Mouse (Mus musculus): ENCODE measurements around the gene Tmem54. TPM values are rescaled to one million over a fixed set of nuclear protein-coding genes. Genes with fewer than 3 reads are reported as not detected.

Tmem54 gene
- total RNA-seq, 1 experiment: 10.0 TPM

- TF ChIP-seq MAFK (IDR thresholded peaks at IDR 0.05; ENCODE audit: insufficient read depth, low read depth, low read length) (no peak), ZC3H11A (IDR thresholded peaks at IDR 0.05; ENCODE audit: borderline replicate concordance, low read depth, low read length) (no peak), CHD2 (IDR thresholded peaks at IDR 0.05; ENCODE audit: low read depth, low read length) (no peak)
- no peaks in the 10 kb centered on the region for H3K9me3 ChIP-seq (ENCODE audit: control insufficient read depth, insufficient read depth, low read depth, low read length)
- in situ Hi-C loops (cut with MboI; ENCODE audit: low sequenced_read_pairs in 2 of 2, unreplicated experiment in 2 of 2): no loop called here
- DNase-seq (ENCODE audit: low read depth, low spot score): no peak
- H3K36me3 ChIP-seq (ENCODE audit: control insufficient read depth, insufficient read depth, low read length, poor library complexity, severe bottlenecking): no peaks in the 10 kb centered on the region; the same call in 1 of the 2 replicates
- no peak overlapping the region for H3K27ac ChIP-seq (ENCODE audit: insufficient read depth, low read depth, low read length, poor library complexity, severe bottlenecking)
- peaks cover 2 to 8% of the 10 kb centered on the region in 2 experiments for H3K4me1 ChIP-seq (ENCODE audit: control insufficient read depth in 2 of 2, insufficient read depth in 2 of 2, low read length in 2 of 2, poor library complexity in 1 of 2)
- H3K4me3 ChIP-seq (ENCODE audit: insufficient read depth in 1 of 2, low read depth in 1 of 2, low read length in 2 of 2, poor library complexity in 1 of 2, severe bottlenecking in 1 of 2): peak overlapping the region; percentile 77 to 91
- H3K9ac ChIP-seq (ENCODE audit: insufficient read depth, low read depth, low read length, poor library complexity, severe bottlenecking): peak overlapping the region; percentile 84; the same call in 1 of the 2 replicates
Measured at GRCm38 (mm10) chr4:129059125-129059551, 46.2 kb upstream of the Tmem54 start.

- Histone ChIP-seq H3K9me3 (ENCODE audit: control insufficient read depth, insufficient read depth, low read depth, low read length) (no peaks in the 10 kb centered on the region), H3K4me1 (ENCODE audit: control insufficient read depth in 2 of 2, insufficient read depth in 2 of 2, low read length in 2 of 2, poor library complexity in 1 of 2) (peaks cover 2 to 8% of the 10 kb centered on the region in 2 experiments), H3K27ac (ENCODE audit: insufficient read depth, low read depth, low read length, poor library complexity, severe bottlenecking) (no peak overlapping the region), H3K9ac (ENCODE audit: insufficient read depth, low read depth, low read length, poor library complexity, severe bottlenecking) (no peak overlapping the region), H3K4me3 (ENCODE audit: insufficient read depth in 1 of 2, low read depth in 1 of 2, low read length in 2 of 2, poor library complexity in 1 of 2, severe bottlenecking in 1 of 2) (no peak overlapping the region), H3K36me3 (ENCODE audit: control insufficient read depth, insufficient read depth, low read length, poor library complexity, severe bottlenecking) (no peaks in the 10 kb centered on the region)
- in situ Hi-C loops (cut with MboI; ENCODE audit: low sequenced_read_pairs in 2 of 2, unreplicated experiment in 2 of 2): no loop called here
- DNase-seq (ENCODE audit: low read depth, low spot score): no peak
- TF ChIP-seq ZNF384 (IDR thresholded peaks at IDR 0.05; ENCODE audit: low read depth, low read length): no peak
- TF ChIP-seq MAFK (IDR thresholded peaks at IDR 0.05; ENCODE audit: insufficient read depth, low read depth, low read length): no peak
- TF ChIP-seq HCFC1 (IDR thresholded peaks at IDR 0.05; ENCODE audit: borderline replicate concordance, insufficient read depth, low read length): no peak
- no peak for TF ChIP-seq ZC3H11A (IDR thresholded peaks at IDR 0.05; ENCODE audit: borderline replicate concordance, low read depth, low read length)
- TF ChIP-seq CHD2 (IDR thresholded peaks at IDR 0.05; ENCODE audit: low read depth, low read length): no peak
Measured at GRCm38 (mm10) chr4:129059922-129060321, 45.4 kb upstream of the Tmem54 start.

GRCm38 (mm10) chr4:129061486-129061885 lies 43.9 kb upstream of the Tmem54 start:
- Histone ChIP-seq H3K27ac (ENCODE audit: insufficient read depth, low read depth, low read length, poor library complexity, severe bottlenecking) (no peak overlapping the region; the same call in 1 of the 2 replicates), H3K9me3 (ENCODE audit: control insufficient read depth, insufficient read depth, low read depth, low read length) (no peaks in the 10 kb centered on the region), H3K9ac (ENCODE audit: insufficient read depth, low read depth, low read length, poor library complexity, severe bottlenecking) (no peak overlapping the region), H3K4me1 (ENCODE audit: control insufficient read depth in 2 of 2, insufficient read depth in 2 of 2, low read length in 2 of 2, poor library complexity in 1 of 2) (peaks cover 4 to 8% of the 10 kb centered on the region in 2 experiments), H3K36me3 (ENCODE audit: control insufficient read depth, insufficient read depth, low read length, poor library complexity, severe bottlenecking) (no peaks in the 10 kb centered on the region), H3K4me3 (ENCODE audit: insufficient read depth in 1 of 2, low read depth in 1 of 2, low read length in 2 of 2, poor library complexity in 1 of 2, severe bottlenecking in 1 of 2) (no peak overlapping the region)
- TF ChIP-seq ZNF384 (IDR thresholded peaks at IDR 0.05; ENCODE audit: low read depth, low read length) (no peak), HCFC1 (IDR thresholded peaks at IDR 0.05; ENCODE audit: borderline replicate concordance, insufficient read depth, low read length) (no peak), CHD2 (IDR thresholded peaks at IDR 0.05; ENCODE audit: low read depth, low read length) (no peak), ZC3H11A (IDR thresholded peaks at IDR 0.05; ENCODE audit: borderline replicate concordance, low read depth, low read length) (no peak), MAFK (IDR thresholded peaks at IDR 0.05; ENCODE audit: insufficient read depth, low read depth, low read length) (no peak)
- DNase-seq (ENCODE audit: low read depth, low spot score): no peak
- in situ Hi-C loops (cut with MboI; ENCODE audit: low sequenced_read_pairs in 2 of 2, unreplicated experiment in 2 of 2): no loop called here

- H3K9me3 ChIP-seq (ENCODE audit: control insufficient read depth, insufficient read depth, low read depth, low read length): no peaks in the 10 kb centered on the region
- no peak overlapping the region for H3K27ac ChIP-seq (ENCODE audit: insufficient read depth, low read depth, low read length, poor library complexity, severe bottlenecking)
- TF ChIP-seq HCFC1 (IDR thresholded peaks at IDR 0.05; ENCODE audit: borderline replicate concordance, insufficient read depth, low read length) (no peak), MAFK (IDR thresholded peaks at IDR 0.05; ENCODE audit: insufficient read depth, low read depth, low read length) (no peak), CHD2 (IDR thresholded peaks at IDR 0.05; ENCODE audit: low read depth, low read length) (no peak), ZNF384 (IDR thresholded peaks at IDR 0.05; ENCODE audit: low read depth, low read length) (no peak), ZC3H11A (IDR thresholded peaks at IDR 0.05; ENCODE audit: borderline replicate concordance, low read depth, low read length) (no peak)
- H3K4me1 ChIP-seq (ENCODE audit: control insufficient read depth in 2 of 2, insufficient read depth in 2 of 2, low read length in 2 of 2, poor library complexity in 1 of 2): peaks cover 5 to 8% of the 10 kb centered on the region in 2 experiments
- no peak overlapping the region for H3K9ac ChIP-seq (ENCODE audit: insufficient read depth, low read depth, low read length, poor library complexity, severe bottlenecking)
- DNase-seq (ENCODE audit: low read depth, low spot score): no peak
- in situ Hi-C loops (cut with MboI; ENCODE audit: low sequenced_read_pairs in 2 of 2, unreplicated experiment in 2 of 2): no loop called here
- no peaks in the 10 kb centered on the region for H3K36me3 ChIP-seq (ENCODE audit: control insufficient read depth, insufficient read depth, low read length, poor library complexity, severe bottlenecking)
- H3K4me3 ChIP-seq (ENCODE audit: insufficient read depth in 1 of 2, low read depth in 1 of 2, low read length in 2 of 2, poor library complexity in 1 of 2, severe bottlenecking in 1 of 2): no peak overlapping the region
Measured at GRCm38 (mm10) chr4:129062281-129063075, 42.9 kb upstream of the Tmem54 start.
